ENCODE assay signal across 19 mouse cellular contexts in the genomic region with DNA sequence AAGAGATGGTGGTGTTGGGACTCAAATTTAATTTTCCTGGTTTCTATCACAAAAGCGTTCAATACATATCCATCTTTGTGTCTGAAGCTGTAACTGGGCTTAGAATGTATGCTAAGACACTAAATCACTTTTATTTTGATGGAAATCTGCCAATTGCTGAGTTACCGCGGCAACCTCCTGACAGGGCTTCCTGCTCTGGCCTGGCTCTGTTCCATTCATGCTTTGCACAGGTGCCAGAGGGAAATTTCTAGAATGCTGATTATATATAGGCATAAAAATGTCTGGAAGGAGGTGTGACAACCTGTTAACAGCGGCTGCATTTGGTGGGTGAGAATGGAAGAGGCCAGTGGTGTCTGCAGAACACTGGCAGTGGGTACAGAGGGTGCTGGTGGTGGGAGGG. TPM values are rescaled to one million over a fixed set of nuclear protein-coding genes. Genes with fewer than 3 reads are reported as not detected.
DNase-seq lines count a peak whose midpoint lies in the region; ATAC-seq lines count a peak whose summit lies in the region.
"Had no signal": no experiment of that assay in that cellular context is flagged by ENCODE, and none has a peak within 500 bp of the region (broad histone marks: within the 10 kb centered on the region; RNA-seq: fewer than 3 reads in every experiment).

No protein-coding gene starts in this region.

- no peaks in the 10 kb centered on the region for H3K36me3 ChIP-seq in hindbrain, embryonic 14.5 days (replicated peaks; ENCODE audit: control insufficient read depth, insufficient read depth)
- H3K36me3 ChIP-seq in hindbrain, embryonic 11.5 days (ENCODE audit: control insufficient read depth, insufficient read depth, low read length) = no peaks in the 10 kb centered on the region
- no peaks in the 10 kb centered on the region for H3K36me3 ChIP-seq in lung, embryonic 16.5 days (ENCODE audit: control insufficient read depth, insufficient read depth, low read length)
- H3K36me3 ChIP-seq in embryonic facial prominence, embryonic 15.5 days = no peaks in the 10 kb centered on the region
- H3K36me3 ChIP-seq: liver, embryonic 15.5 days; midbrain, embryonic 12.5 days had no signal

- H3K27me3 ChIP-seq in hindbrain, embryonic 14.5 days (ENCODE audit: control insufficient read depth, insufficient read depth, low read length) = no peaks in the 10 kb centered on the region
- no peaks in the 10 kb centered on the region; the same call in 1 of the 2 replicates for H3K27me3 ChIP-seq in hindbrain, embryonic 11.5 days (ENCODE audit: control insufficient read depth, insufficient read depth, low read length)
- H3K27me3 ChIP-seq in lung, embryonic 16.5 days (ENCODE audit: control insufficient read depth, insufficient read depth, low read depth, low read length) = no peaks in the 10 kb centered on the region
- no peaks in the 10 kb centered on the region for H3K27me3 ChIP-seq in embryonic facial prominence, embryonic 15.5 days
- H3K27me3 ChIP-seq: liver, embryonic 15.5 days had no signal

- H3K4me1 ChIP-seq in hindbrain, embryonic 14.5 days (replicated peaks; ENCODE audit: control insufficient read depth, insufficient read depth, low read length) = peaks cover 8% of the 10 kb centered on the region; the same call in 1 of the 2 replicates
- H3K4me1 ChIP-seq in hindbrain, embryonic 11.5 days (replicated peaks; ENCODE audit: control insufficient read depth, insufficient read depth, low read length) = no peaks in the 10 kb centered on the region
- no peaks in the 10 kb centered on the region; the same call in 1 of the 2 replicates for H3K4me1 ChIP-seq in lung, embryonic 16.5 days (replicated peaks; ENCODE audit: control insufficient read depth, insufficient read depth, low read length)
- peaks cover 16% of the 10 kb centered on the region for H3K4me1 ChIP-seq in embryonic facial prominence, embryonic 15.5 days
- H3K4me1 ChIP-seq: liver, embryonic 15.5 days; midbrain, embryonic 12.5 days had no signal

- no peak overlapping the region for H3K4me3 ChIP-seq in hindbrain, embryonic 14.5 days (replicated peaks; ENCODE audit: low read length)
- H3K4me3 ChIP-seq in hindbrain, embryonic 11.5 days (ENCODE audit: low read depth, low read length) = no peak overlapping the region
- H3K4me3 ChIP-seq in lung, embryonic 16.5 days (ENCODE audit: low read length) = no peak overlapping the region
- no peak overlapping the region for H3K4me3 ChIP-seq in embryonic facial prominence, embryonic 15.5 days (replicated peaks)
- H3K4me3 ChIP-seq: gastrocnemius, adult 2 months; liver, embryonic 15.5 days; midbrain, embryonic 12.5 days had no signal

- no peak for ATAC-seq in hindbrain, embryonic 14.5 days (ENCODE audit: low FRiP score)
- ATAC-seq in hindbrain, embryonic 11.5 days (ENCODE audit: low FRiP score) = no peak
- ATAC-seq in lung, embryonic 16.5 days (ENCODE audit: low read depth) = peak; percentile 34; the same call in 1 of the 2 replicates
- ATAC-seq in embryonic facial prominence, embryonic 15.5 days (ENCODE audit: insufficient number of reproducible peaks, low FRiP score, low TSS enrichment, low read depth) = 0 out of 2 replicates have a peak, but pooled peaks have one; percentile 31
- ATAC-seq in inflammation-experienced regulatory T-cells, adult 6 months = no peak

- H3K9ac ChIP-seq in hindbrain, embryonic 14.5 days = no peak overlapping the region
- H3K9ac ChIP-seq in hindbrain, embryonic 11.5 days (ENCODE audit: low read depth, low read length) = no peak overlapping the region
- H3K9ac ChIP-seq in lung, embryonic 16.5 days (ENCODE audit: low read length) = no peak overlapping the region
- H3K9ac ChIP-seq in embryonic facial prominence, embryonic 15.5 days = no peak overlapping the region
- H3K9ac ChIP-seq: liver, embryonic 15.5 days; midbrain, embryonic 12.5 days had no signal

- H3K4me2 ChIP-seq in hindbrain, embryonic 14.5 days (replicated peaks) = no peak overlapping the region
- no peak overlapping the region for H3K4me2 ChIP-seq in hindbrain, embryonic 11.5 days (replicated peaks; ENCODE audit: low read depth, low read length)
- H3K4me2 ChIP-seq in lung, embryonic 16.5 days (ENCODE audit: low read depth, low read length) = no peak overlapping the region
- no peak overlapping the region for H3K4me2 ChIP-seq in embryonic facial prominence, embryonic 15.5 days (replicated peaks)
- H3K4me2 ChIP-seq: liver, embryonic 15.5 days; midbrain, embryonic 12.5 days had no signal

- 71% methylated on average over 4 of the region's 4 CpGs for WGBS in hindbrain, embryonic 14.5 days
- WGBS in hindbrain, embryonic 11.5 days = 93% methylated on average over 4 of the region's 4 CpGs
- 47% methylated on average over 4 of the region's 4 CpGs for WGBS in lung, embryonic 16.5 days
- WGBS in embryonic facial prominence, embryonic 15.5 days = 39% methylated on average over 4 of the region's 4 CpGs

- peak; percentile 18 for DNase-seq in adrenal gland, postnatal 14 days
- DNase-seq in adrenal gland, postnatal 10 days = no peak
- DNase-seq in hindbrain, embryonic 14.5 days (ENCODE audit: low spot score) = peak; percentile 33
- DNase-seq in hindbrain, embryonic 11.5 days (ENCODE audit: low spot score) = no peak
- DNase-seq in lung, postnatal 36 days = no peak
- DNase-seq: gastrocnemius, adult 2 months; heart, adult 18-20 months; lung, postnatal 4 days; thymus, postnatal 14 days had no signal

- H3K9me3 ChIP-seq in hindbrain, embryonic 14.5 days (ENCODE audit: control insufficient read depth, low read length) = no peaks in the 10 kb centered on the region
- H3K9me3 ChIP-seq in hindbrain, embryonic 11.5 days (ENCODE audit: control insufficient read depth, low read length) = no peaks in the 10 kb centered on the region
- H3K9me3 ChIP-seq in lung, embryonic 16.5 days (ENCODE audit: control insufficient read depth, low read length) = no peaks in the 10 kb centered on the region
- H3K9me3 ChIP-seq in embryonic facial prominence, embryonic 15.5 days (replicated peaks) = no peaks in the 10 kb centered on the region
- H3K9me3 ChIP-seq: liver, embryonic 15.5 days; midbrain, embryonic 12.5 days had no signal

- no peak overlapping the region for H3K27ac ChIP-seq in hindbrain, embryonic 14.5 days
- no peak overlapping the region for H3K27ac ChIP-seq in hindbrain, embryonic 11.5 days (ENCODE audit: low read depth, low read length)
- no peak overlapping the region for H3K27ac ChIP-seq in lung, embryonic 16.5 days (ENCODE audit: low read length)
- H3K27ac ChIP-seq in embryonic facial prominence, embryonic 15.5 days (replicated peaks) = no peak overlapping the region
- H3K27ac ChIP-seq: gastrocnemius, adult 2 months; liver, embryonic 15.5 days; midbrain, embryonic 12.5 days; stomach, postnatal 0 days had no signal

RNA-seq across cellular contexts. Expression of gene Gm32742, which starts 18.8 kb away (rescaled TPM):
- total RNA-seq in adrenal gland, postnatal 14 days (2021) = not detected in 2 replicates
- total RNA-seq in adrenal gland, postnatal 10 days (2021) = not detected
- polyA plus RNA-seq in hindbrain, embryonic 14.5 days (2014; fragmentation: Nextera tagmentation; extraction: Ambion mirVana) = not detected in 2 replicates
- 0.08 TPM in 1 of 2 replicates, not detected in the other for polyA plus RNA-seq in hindbrain, embryonic 11.5 days (2014; fragmentation: Nextera tagmentation; extraction: Ambion mirVana)
- polyA plus RNA-seq in lung, embryonic 16.5 days (2015; fragmentation: Nextera tagmentation; extraction: Ambion mirVana) = 0.08 and 0.13 TPM in 2 replicates
- polyA plus RNA-seq in embryonic facial prominence, embryonic 15.5 days (2015; fragmentation: Nextera tagmentation; extraction: Ambion mirVana) = 0.17 and 0.27 TPM in 2 replicates
- not detected for polyA plus RNA-seq in inflammation-experienced regulatory T-cells, adult 6 months (2017; shearing (Covaris generic))
- total RNA-seq: adrenal gland, adult 18-20 months; gastrocnemius, adult 2 months had no signal
- polyA plus RNA-seq: embryonic facial prominence, embryonic 11.5 days; liver, embryonic 15.5 days; midbrain, embryonic 12.5 days had no signal

RNA-seq across cellular contexts. Expression of gene 4833427G06Rik, which starts 44.6 kb away (rescaled TPM):
- total RNA-seq in adrenal gland, postnatal 14 days (2021) = not detected in 2 replicates
- total RNA-seq in adrenal gland, postnatal 10 days (2021) = not detected
- 1.7 and 1.8 TPM in 2 replicates for polyA plus RNA-seq in hindbrain, embryonic 14.5 days (2014; fragmentation: Nextera tagmentation; extraction: Ambion mirVana)
- polyA plus RNA-seq in hindbrain, embryonic 11.5 days (2014; fragmentation: Nextera tagmentation; extraction: Ambion mirVana) = 0.88 and 1.5 TPM in 2 replicates
- polyA plus RNA-seq in lung, embryonic 16.5 days (2015; fragmentation: Nextera tagmentation; extraction: Ambion mirVana) = 5.9 and 6.3 TPM in 2 replicates
- polyA plus RNA-seq in embryonic facial prominence, embryonic 15.5 days (2015; fragmentation: Nextera tagmentation; extraction: Ambion mirVana) = 3.9 and 12.7 TPM in 2 replicates
- not detected for polyA plus RNA-seq in inflammation-experienced regulatory T-cells, adult 6 months (2017; shearing (Covaris generic))
- total RNA-seq: adrenal gland, adult 18-20 months; gastrocnemius, adult 2 months had no signal
- polyA plus RNA-seq: embryonic facial prominence, embryonic 11.5 days; limb, embryonic 11.5 days; liver, embryonic 15.5 days; midbrain, embryonic 12.5 days; spleen, adult 2 months; stomach, postnatal 0 days had no signal

Comparison
In these comparisons a context has a peak if more than half of its experiments do, and no peak if none do; other contexts are left out.
1. DNase-seq: peak in adrenal gland, postnatal 14 days (single experiment) and hindbrain, embryonic 14.5 days (single experiment); none in adrenal gland, postnatal 10 days (single experiment), hindbrain, embryonic 11.5 days (single experiment) and lung, postnatal 36 days (single experiment).
2. ATAC-seq: peak in lung, embryonic 16.5 days (single experiment) and embryonic facial prominence, embryonic 15.5 days (single experiment); none in hindbrain, embryonic 14.5 days (single experiment), hindbrain, embryonic 11.5 days (single experiment) and inflammation-experienced regulatory T-cells, adult 6 months (single experiment).